Mouse (Mus musculus) kidney, embryonic 16.5 days (tissue): ENCODE results near the gene 9930022D16Rik. TPM values are rescaled to one million over a fixed set of nuclear protein-coding genes. Genes with fewer than 3 reads are reported as not detected.
A peak's percentile ranks its signal among the peaks of the same experiment; 100 is the strongest.

ENCODE experiments used
- ATAC-seq: fragments of 200-750 bp; cut with Nextera tagmentation; 2 replicates; pipeline ENCODE4 v1.8.0; 2017; ENCODE audit warnings: moderate TSS enrichment; ENCODE audit not compliant: low FRiP score, low TSS enrichment
- H3K27ac ChIP-seq: fragments of 300-500 bp; sonication (generic); 2 replicates; pipeline ENCODE4 v1.5.1; 2014; ENCODE audit warnings: low read length
- H3K27me3 ChIP-seq: fragments of 300-500 bp; sonication (generic); 2 replicates; pipeline ENCODE4 v1.6.1; 2014; ENCODE audit warnings: low read length, control low read depth, mixed read lengths; ENCODE audit not compliant: insufficient read depth
- H3K36me3 ChIP-seq: fragments of 300-500 bp; sonication (generic); 2 replicates; pipeline ENCODE4 v1.6.1; 2014; ENCODE audit warnings: low read length, control low read depth, mixed read lengths; ENCODE audit not compliant: insufficient read depth
- H3K4me1 ChIP-seq: fragments of 300-500 bp; sonication (generic); 2 replicates; pipeline ENCODE4 v1.6.1; 2014; ENCODE audit warnings: low read length, control low read depth, mixed read lengths; ENCODE audit not compliant: insufficient read depth
- H3K4me2 ChIP-seq: fragments of 300-500 bp; sonication (generic); replicated peaks from 2 replicates; pipeline ENCODE4 v1.6.1; 2014; ENCODE audit warnings: low read depth, low read length
- H3K4me3 ChIP-seq: fragments of 300-500 bp; sonication (generic); 2 replicates; pipeline ENCODE4 v1.5.1; 2014; ENCODE audit warnings: mild to moderate bottlenecking, low read length
- H3K9ac ChIP-seq: fragments of 300-500 bp; sonication (generic); replicated peaks from 2 replicates; pipeline ENCODE4 v1.6.1; 2014; ENCODE audit warnings: low read length
- H3K9me3 ChIP-seq: fragments of 300-500 bp; sonication (generic); 2 replicates; pipeline ENCODE4 v1.6.1; 2016; ENCODE audit warnings: low read length, control low read depth
- WGBS: fragments of 180-500 bp; shearing (Covaris S2); extraction: QIAGEN DNeasy Blood & Tissue Kit; methylation state at CpG from one replicate; pipeline ENCODE4 v1.1.7; 2014; 5-methylcytosine and 5-hydroxymethylcytosine counted together
- polyA plus RNA-seq: library from polyadenylated mRNA; unstranded; fragments of >200 nt; fragmentation: Nextera tagmentation; extraction: Ambion mirVana; gene quantifications from 2 replicates; pipeline ENCODE4 v1.2.1, GENCODE M21; 2015

9930022D16Rik gene
- polyA plus RNA-seq, 1 experiment from 2014 or later, result not detected

DNA sequence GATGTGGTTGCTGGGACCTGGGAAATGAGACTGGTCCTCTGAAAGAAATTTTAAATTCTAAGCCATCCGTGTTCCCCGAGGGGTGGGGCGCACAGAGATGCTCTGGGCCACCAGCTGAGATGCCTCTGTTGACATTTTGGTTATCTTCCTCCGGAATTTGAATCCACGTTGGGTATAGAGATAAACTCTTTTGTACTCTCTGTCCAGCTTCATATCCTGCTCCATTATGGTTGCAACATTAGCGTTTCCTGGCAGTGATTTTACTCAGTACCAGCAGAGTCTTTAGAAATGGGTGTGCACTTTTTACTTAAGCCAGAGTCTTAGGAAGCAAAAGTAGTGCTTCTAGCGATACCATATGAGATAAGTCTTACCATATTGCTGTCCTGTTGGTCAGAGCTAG lies 35.7 kb upstream of the 9930022D16Rik start:
- no peaks in the 10 kb centered on the region for H3K9me3 ChIP-seq
- 67% methylated on average over 7 of the region's 7 CpGs for WGBS
- H3K4me2 ChIP-seq, result no peak overlapping the region
- H3K9ac ChIP-seq, result no peak overlapping the region
- peaks cover 19% of the 10 kb centered on the region for H3K4me1 ChIP-seq
- H3K4me3 ChIP-seq, result no peak overlapping the region
- no peak for ATAC-seq
- H3K36me3 ChIP-seq, result peaks cover 7% of the 10 kb centered on the region; the same call in 1 of the 2 replicates
- no peaks in the 10 kb centered on the region for H3K27me3 ChIP-seq
- no peak overlapping the region for H3K27ac ChIP-seq

DNA sequence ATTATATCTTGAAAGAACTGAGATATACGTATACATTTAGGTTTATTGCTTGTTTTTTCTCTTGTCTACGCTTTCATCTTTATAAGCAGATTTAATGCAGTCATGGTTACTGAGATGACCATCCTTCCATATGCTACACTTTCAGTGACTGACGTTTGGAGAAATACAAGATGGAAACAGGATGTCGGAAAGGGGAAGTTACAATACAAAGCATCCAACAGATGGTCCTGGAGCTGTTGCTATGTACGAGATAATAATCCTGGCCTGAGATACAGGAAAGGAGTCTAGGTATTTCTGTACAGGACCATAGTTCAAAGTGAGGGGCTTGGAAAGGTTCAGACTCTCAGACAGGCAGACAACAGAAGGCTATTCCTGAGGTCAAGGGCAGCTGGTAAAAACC lies 33.1 kb upstream of the 9930022D16Rik start:
- no peak overlapping the region for H3K4me2 ChIP-seq
- H3K36me3 ChIP-seq, result no peaks in the 10 kb centered on the region
- H3K9ac ChIP-seq, result no peak overlapping the region
- H3K27me3 ChIP-seq, result no peaks in the 10 kb centered on the region
- H3K4me1 ChIP-seq, result peaks cover 29% of the 10 kb centered on the region
- H3K27ac ChIP-seq, result no peak overlapping the region
- WGBS, result 70% methylated on average over 5 of the region's 5 CpGs
- no peak overlapping the region for H3K4me3 ChIP-seq
- ATAC-seq, result no peak
- no peaks in the 10 kb centered on the region for H3K9me3 ChIP-seq

GRCm38 (mm10) chr11:109385296-109385695 lies 28.4 kb upstream of the 9930022D16Rik start:
- H3K9ac ChIP-seq, result no peak overlapping the region
- no peak for ATAC-seq

DNA sequence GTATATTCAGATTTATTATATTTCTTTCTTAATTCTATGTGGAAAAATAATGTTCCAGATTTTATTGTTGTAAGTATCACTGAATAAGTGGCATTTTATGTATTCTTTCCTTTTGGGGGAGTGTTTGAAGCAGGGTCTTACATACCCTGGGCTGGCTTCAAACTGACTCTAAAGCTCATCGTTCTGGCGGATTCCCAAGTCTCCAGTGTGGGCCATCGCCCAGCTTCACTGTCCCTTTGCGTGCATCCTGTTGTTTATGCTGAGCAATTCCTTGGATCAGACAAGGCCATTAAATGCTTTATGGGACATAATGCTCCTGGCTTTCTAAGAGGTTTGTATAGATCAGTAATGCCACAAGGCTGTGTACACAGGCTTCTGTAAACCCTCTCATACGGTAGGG lies 24.7 kb upstream of the 9930022D16Rik start:
- no peak overlapping the region for H3K27ac ChIP-seq
- H3K4me1 ChIP-seq, result peaks cover 13% of the 10 kb centered on the region; the same call in 1 of the 2 replicates
- ATAC-seq, result no peak
- H3K4me3 ChIP-seq, result no peak overlapping the region
- H3K9ac ChIP-seq, result no peak overlapping the region
- no peak overlapping the region for H3K4me2 ChIP-seq
- no peaks in the 10 kb centered on the region for H3K9me3 ChIP-seq
- whole genome bisulfite sequencing, result 77% methylated on average over 5 of the region's 5 CpGs
- H3K27me3 ChIP-seq, result no peaks in the 10 kb centered on the region
- H3K36me3 ChIP-seq, result no peaks in the 10 kb centered on the region

More at GRCm38 (mm10) chr11:109385296-109385695, 28.4 kb upstream of the 9930022D16Rik start:
- H3K9me3 ChIP-seq, result no peaks in the 10 kb centered on the region
- H3K4me1 ChIP-seq, result peaks cover 13% of the 10 kb centered on the region; the same call in 1 of the 2 replicates
- WGBS, result 90% methylated on average over 8 of the region's 8 CpGs
- H3K27me3 ChIP-seq, result no peaks in the 10 kb centered on the region
- no peaks in the 10 kb centered on the region for H3K36me3 ChIP-seq
- H3K4me3 ChIP-seq, result no peak overlapping the region
- H3K27ac ChIP-seq, result no peak overlapping the region
- H3K4me2 ChIP-seq, result no peak overlapping the region

DNA sequence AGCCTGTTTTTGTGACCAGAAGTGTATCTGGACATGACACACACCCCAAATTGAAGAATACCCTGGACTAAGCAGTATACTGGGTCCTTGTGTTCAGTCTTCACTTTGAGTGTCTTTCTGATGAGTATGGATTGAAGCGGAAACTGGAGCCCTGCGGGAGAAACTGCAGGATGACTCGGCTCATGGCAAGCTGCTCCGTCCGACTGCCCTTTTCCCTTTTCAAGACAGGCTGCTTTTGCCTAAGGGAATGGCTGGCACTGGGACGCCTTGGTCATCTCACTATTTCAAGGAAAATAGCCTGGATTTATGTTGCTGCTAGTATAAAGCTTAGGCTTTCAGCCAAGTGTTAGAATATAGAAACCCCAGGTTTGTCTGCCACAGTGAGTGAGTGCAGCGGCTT lies 22.5 kb upstream of the 9930022D16Rik start:
- Histone ChIP-seq H3K4me2 (no peak overlapping the region), H3K9me3 (no peaks in the 10 kb centered on the region), H3K4me3 (no peak overlapping the region), H3K36me3 (peaks cover 7% of the 10 kb centered on the region; the same call in 1 of the 2 replicates), H3K4me1 (peaks cover 4% of the 10 kb centered on the region), H3K9ac (no peak overlapping the region), H3K27ac (no peak overlapping the region), H3K27me3 (no peaks in the 10 kb centered on the region)
- 59% methylated on average over 7 of the region's 7 CpGs for WGBS
- no peak for ATAC-seq

GRCm38 (mm10) chr11:109391760-109392159 lies 22.0 kb upstream of the 9930022D16Rik start:
- H3K27ac ChIP-seq, result no peak overlapping the region
- peaks cover 13% of the 10 kb centered on the region for H3K36me3 ChIP-seq
- ATAC-seq, result no peak
- H3K27me3 ChIP-seq, result no peaks in the 10 kb centered on the region
- no peak overlapping the region for H3K9ac ChIP-seq
- H3K9me3 ChIP-seq, result no peaks in the 10 kb centered on the region
- peaks cover 4% of the 10 kb centered on the region for H3K4me1 ChIP-seq
- no peak overlapping the region for H3K4me3 ChIP-seq
- 36% methylated on average over 7 of the region's 7 CpGs for WGBS
- H3K4me2 ChIP-seq, result no peak overlapping the region

GRCm38 (mm10) chr11:109392601-109393000 lies 21.1 kb upstream of the 9930022D16Rik start:
- H3K27ac ChIP-seq, result no peak overlapping the region
- H3K4me1 ChIP-seq, result peaks cover 4% of the 10 kb centered on the region
- no peak overlapping the region for H3K4me2 ChIP-seq
- H3K9me3 ChIP-seq, result no peaks in the 10 kb centered on the region
- 82% methylated on average over 9 of the region's 9 CpGs for WGBS
- no peak for ATAC-seq
- peaks cover 20% of the 10 kb centered on the region for H3K36me3 ChIP-seq
- H3K27me3 ChIP-seq, result no peaks in the 10 kb centered on the region
- H3K9ac ChIP-seq, result no peak overlapping the region
- no peak overlapping the region for H3K4me3 ChIP-seq

DNA sequence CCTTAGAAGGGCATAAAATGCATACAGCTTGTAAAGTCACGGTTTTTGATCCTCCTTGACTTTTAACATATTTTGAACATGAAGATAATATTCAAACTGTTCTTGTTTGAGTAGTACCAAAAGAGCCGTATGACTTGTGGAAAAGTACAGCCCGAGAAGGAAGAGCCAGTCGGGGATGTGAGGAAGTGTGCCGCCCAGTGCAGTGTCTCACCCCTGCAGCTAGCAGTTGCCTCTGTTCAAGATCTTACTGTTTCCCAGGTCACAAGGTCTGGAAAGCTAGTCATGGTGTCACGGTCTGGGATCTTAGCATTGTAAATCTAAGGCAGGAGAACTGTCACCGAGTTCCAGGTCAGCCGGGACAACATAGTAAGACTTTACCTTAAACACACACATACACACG lies 19.0 kb upstream of the 9930022D16Rik start:
- WGBS, result 46% methylated on average over 9 of the region's 9 CpGs
- H3K9ac ChIP-seq, result no peak overlapping the region
- no peak overlapping the region for H3K4me2 ChIP-seq
- H3K27me3 ChIP-seq, result no peaks in the 10 kb centered on the region
- 0 out of 2 replicates have a peak, but pooled peaks have one; percentile 35 for ATAC-seq
- H3K4me1 ChIP-seq, result peaks cover 4% of the 10 kb centered on the region
- peaks cover 26% of the 10 kb centered on the region for H3K36me3 ChIP-seq
- H3K9me3 ChIP-seq, result no peaks in the 10 kb centered on the region
- no peak overlapping the region for H3K4me3 ChIP-seq
- H3K27ac ChIP-seq, result no peak overlapping the region

DNA sequence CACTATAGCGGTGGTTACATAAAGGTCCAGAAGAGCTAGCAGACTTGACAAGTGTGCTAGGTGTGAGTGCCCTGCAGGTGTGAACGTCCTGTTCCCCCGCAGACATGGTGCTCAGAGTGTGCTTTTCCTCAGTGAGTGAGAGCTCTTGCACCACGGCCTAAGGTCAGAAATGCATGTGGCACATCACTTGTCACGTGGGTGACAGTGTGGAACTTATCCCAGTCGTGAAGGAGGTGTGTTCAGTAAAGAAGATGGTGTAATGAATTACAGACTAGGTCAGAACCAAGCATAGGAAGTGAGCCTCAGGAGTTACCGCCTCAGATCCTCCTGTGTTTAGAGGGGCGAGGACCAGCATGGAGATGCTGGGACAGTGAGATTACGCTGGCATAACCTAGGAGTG lies 18.4 kb upstream of the 9930022D16Rik start:
- Histone ChIP-seq H3K4me2 (no peak overlapping the region), H3K9ac (no peak overlapping the region), H3K36me3 (peaks cover 26% of the 10 kb centered on the region), H3K27me3 (no peaks in the 10 kb centered on the region), H3K4me1 (peaks cover 4% of the 10 kb centered on the region), H3K9me3 (no peaks in the 10 kb centered on the region), H3K4me3 (no peak overlapping the region), H3K27ac (no peak overlapping the region)
- 75% methylated on average over 9 of the region's 9 CpGs for WGBS
- peak; percentile 46; the same call in 1 of the 2 replicates for ATAC-seq

- Histone ChIP-seq H3K9me3 (no peaks in the 10 kb centered on the region), H3K9ac (no peak overlapping the region), H3K4me3 (no peak overlapping the region), H3K27me3 (no peaks in the 10 kb centered on the region), H3K4me2 (no peak overlapping the region), H3K4me1 (no peaks in the 10 kb centered on the region), H3K27ac (no peak overlapping the region), H3K36me3 (no peaks in the 10 kb centered on the region)
- WGBS, result 88% methylated on average over 5 of the region's 5 CpGs
- ATAC-seq, result no peak
Measured at GRCm38 (mm10) chr11:109406431-109406830, 7.3 kb upstream of the 9930022D16Rik start.
